Mouse (Mus musculus): ENCODE measurements around the gene Nkx3-2. TPM values are rescaled to one million over a fixed set of nuclear protein-coding genes. Genes with fewer than 3 reads are reported as not detected.

Nkx3-2 gene
- polyA plus RNA-seq (2015; fragmentation: Nextera tagmentation; extraction: Ambion mirVana): not detected in 2 replicates

- H3K4me1 ChIP-seq: peaks cover 23% of the 10 kb centered on the region
- H3K9me3 ChIP-seq: no peaks in the 10 kb centered on the region
- H3K27me3 ChIP-seq: peaks cover 92% of the 10 kb centered on the region
- no peak within 1 kb of the TSS for H3K9ac ChIP-seq
- H3K4me3 ChIP-seq: peak within 1 kb of the TSS; percentile 33
- no peaks in the 10 kb centered on the region for H3K36me3 ChIP-seq
- no peak within 1 kb of the TSS for H3K27ac ChIP-seq
- H3K4me2 ChIP-seq: peak within 1 kb of the TSS; percentile 67
- ATAC-seq (ENCODE audit: borderline replicate concordance, extremely low read depth, low FRiP score, low TSS enrichment): peak; percentile 32
- under 1% methylated on average over 71 of the region's 79 CpGs for WGBS
These were observed at the start of gene Nkx3-2 for GRCm38 (mm10) chr5:41763731-41764721. Gene Nkx3-2, minus strand, starts transcription at chr5:41764501.

DNA sequence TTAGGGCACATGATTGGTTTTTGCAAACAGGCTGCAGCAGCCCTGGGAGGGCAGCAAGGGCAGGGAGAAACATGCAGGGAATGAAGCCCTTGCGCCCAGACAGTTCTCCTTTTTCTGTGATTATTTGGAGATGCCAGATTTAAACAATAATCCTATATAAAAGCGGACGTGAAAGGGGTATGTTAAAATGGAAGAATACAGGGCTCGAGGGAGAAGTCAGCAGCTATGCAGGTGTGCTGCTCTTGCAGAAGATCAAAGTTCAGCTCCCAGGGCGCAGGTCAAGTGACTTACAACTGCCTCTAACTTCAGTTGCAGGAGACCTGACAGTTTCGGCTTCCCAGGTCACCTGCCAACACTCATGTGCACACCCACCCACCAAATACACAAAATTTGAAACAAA is 48.2 kb upstream of the Nkx3-2 start:
- no peaks in the 10 kb centered on the region for H3K9me3 ChIP-seq
- H3K27ac ChIP-seq: no peak overlapping the region
- H3K4me3 ChIP-seq: no peak overlapping the region
- H3K27me3 ChIP-seq: no peaks in the 10 kb centered on the region
- no peak overlapping the region for H3K4me2 ChIP-seq
- 79% methylated on average over 6 of the region's 6 CpGs for WGBS
- H3K9ac ChIP-seq: no peak overlapping the region
- peaks cover 34% of the 10 kb centered on the region for H3K36me3 ChIP-seq
- H3K4me1 ChIP-seq: no peaks in the 10 kb centered on the region
- no peak for ATAC-seq (ENCODE audit: borderline replicate concordance, extremely low read depth, low FRiP score, low TSS enrichment)

DNA sequence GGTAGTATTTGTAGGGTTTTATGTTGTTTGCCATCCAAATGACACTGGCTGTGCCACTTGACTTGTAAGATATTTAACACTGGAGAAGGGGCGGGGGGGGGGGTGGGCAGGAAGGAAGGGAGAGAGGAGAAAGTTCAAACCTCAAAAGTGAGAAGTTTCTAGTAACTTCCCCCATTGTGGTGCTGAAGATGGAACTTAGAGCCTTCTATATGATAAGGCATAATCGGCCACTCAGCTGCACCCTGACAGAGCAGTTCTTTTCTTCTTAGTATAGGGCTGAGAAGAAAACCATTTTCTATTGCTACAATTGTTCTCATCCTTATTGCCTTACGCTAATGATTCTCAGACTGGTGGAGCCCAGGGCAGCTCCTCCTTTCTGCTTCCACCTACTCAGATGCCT is 47.0 kb upstream of the Nkx3-2 start:
- H3K4me3 ChIP-seq: no peak overlapping the region

DNA sequence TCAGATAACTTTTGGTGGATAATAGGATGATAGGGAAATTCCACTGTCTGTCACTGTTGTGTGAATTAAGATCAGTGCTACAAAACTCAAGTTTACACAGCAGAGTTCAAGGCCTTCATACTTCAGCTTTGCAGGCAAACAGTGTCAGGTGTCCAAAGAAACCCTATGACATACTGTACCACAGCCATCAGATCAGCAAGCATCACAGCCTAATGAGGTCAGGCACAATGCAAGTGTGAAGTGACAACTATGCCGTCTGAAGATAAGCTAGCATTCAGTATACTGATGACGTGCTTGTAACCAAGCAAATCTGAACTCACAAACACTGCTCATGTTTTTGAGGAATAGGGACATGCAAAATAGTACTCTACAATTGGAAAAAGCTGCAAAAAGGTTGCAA is 43.1 kb upstream of the Nkx3-2 start:
- H3K27me3 ChIP-seq: no peaks in the 10 kb centered on the region
- H3K27ac ChIP-seq: no peak overlapping the region
- H3K9me3 ChIP-seq: no peaks in the 10 kb centered on the region
- no peaks in the 10 kb centered on the region for H3K4me1 ChIP-seq
- no peak for ATAC-seq (ENCODE audit: borderline replicate concordance, extremely low read depth, low FRiP score, low TSS enrichment)
- peaks cover 35% of the 10 kb centered on the region for H3K36me3 ChIP-seq
- no peak overlapping the region for H3K4me3 ChIP-seq
- no peak overlapping the region for H3K9ac ChIP-seq
- WGBS: 75% methylated on average over 2 of the region's 2 CpGs
- no peak overlapping the region for H3K4me2 ChIP-seq

More for the DNA sequence above, 47.0 kb upstream of the Nkx3-2 start:
- Histone ChIP-seq H3K9ac (no peak overlapping the region), H3K27me3 (no peaks in the 10 kb centered on the region), H3K9me3 (no peaks in the 10 kb centered on the region), H3K4me1 (no peaks in the 10 kb centered on the region), H3K36me3 (peaks cover 28% of the 10 kb centered on the region), H3K27ac (no peak overlapping the region), H3K4me2 (no peak overlapping the region)
- 75% methylated on average over 3 of the region's 3 CpGs for WGBS
- no peak for ATAC-seq (ENCODE audit: borderline replicate concordance, extremely low read depth, low FRiP score, low TSS enrichment)

- no peaks in the 10 kb centered on the region for H3K9me3 ChIP-seq
- H3K27me3 ChIP-seq: no peaks in the 10 kb centered on the region
- no peaks in the 10 kb centered on the region for H3K4me1 ChIP-seq
- H3K27ac ChIP-seq: no peak overlapping the region
- no peak overlapping the region for H3K4me3 ChIP-seq
- peaks cover 28% of the 10 kb centered on the region for H3K36me3 ChIP-seq
- ATAC-seq (ENCODE audit: borderline replicate concordance, extremely low read depth, low FRiP score, low TSS enrichment): no peak
- no peak overlapping the region for H3K9ac ChIP-seq
- no peak overlapping the region for H3K4me2 ChIP-seq
- WGBS: 90% methylated on average over 5 of the region's 5 CpGs
These were observed 41.9 kb upstream of the Nkx3-2 start for GRCm38 (mm10) chr5:41806176-41806575.

- WGBS: 87% methylated on average over 2 of the region's 2 CpGs
- no peak for ATAC-seq (ENCODE audit: borderline replicate concordance, extremely low read depth, low FRiP score, low TSS enrichment)
- H3K36me3 ChIP-seq: peaks cover 38% of the 10 kb centered on the region
These were observed 40.8 kb upstream of the Nkx3-2 start for GRCm38 (mm10) chr5:41805085-41805484.

GRCm38 (mm10) chr5:41804643-41805042 is 40.3 kb upstream of the Nkx3-2 start:
- no peak overlapping the region for H3K27ac ChIP-seq
- 74% methylated on average over 2 of the region's 2 CpGs for WGBS
- no peak overlapping the region for H3K4me3 ChIP-seq
- no peaks in the 10 kb centered on the region for H3K27me3 ChIP-seq
- no peak for ATAC-seq (ENCODE audit: borderline replicate concordance, extremely low read depth, low FRiP score, low TSS enrichment)
- H3K36me3 ChIP-seq: peaks cover 41% of the 10 kb centered on the region
- H3K4me2 ChIP-seq: no peak overlapping the region
- H3K9me3 ChIP-seq: no peaks in the 10 kb centered on the region
- no peak overlapping the region for H3K9ac ChIP-seq
- H3K4me1 ChIP-seq: no peaks in the 10 kb centered on the region

More at GRCm38 (mm10) chr5:41805085-41805484, 40.8 kb upstream of the Nkx3-2 start:
- Histone ChIP-seq H3K27ac (no peak overlapping the region), H3K4me1 (no peaks in the 10 kb centered on the region), H3K9ac (no peak overlapping the region), H3K27me3 (no peaks in the 10 kb centered on the region), H3K9me3 (no peaks in the 10 kb centered on the region), H3K4me2 (no peak overlapping the region), H3K4me3 (no peak overlapping the region)

- WGBS: 91% methylated on average over 2 of the region's 2 CpGs
- H3K36me3 ChIP-seq: peaks cover 47% of the 10 kb centered on the region; the same call in 1 of the 2 replicates
These were observed 37.3 kb upstream of the Nkx3-2 start for GRCm38 (mm10) chr5:41801622-41802021.

GRCm38 (mm10) chr5:41794434-41794833 is 30.1 kb upstream of the Nkx3-2 start:
- H3K27me3 ChIP-seq: no peaks in the 10 kb centered on the region
- no peak for ATAC-seq (ENCODE audit: borderline replicate concordance, extremely low read depth, low FRiP score, low TSS enrichment)
- peaks cover 46% of the 10 kb centered on the region for H3K36me3 ChIP-seq

More at GRCm38 (mm10) chr5:41801622-41802021, 37.3 kb upstream of the Nkx3-2 start:
- Histone ChIP-seq H3K27ac (no peak overlapping the region), H3K9ac (no peak overlapping the region), H3K4me2 (no peak overlapping the region), H3K4me3 (no peak overlapping the region), H3K4me1 (no peaks in the 10 kb centered on the region), H3K9me3 (no peaks in the 10 kb centered on the region), H3K27me3 (no peaks in the 10 kb centered on the region)
- no peak for ATAC-seq (ENCODE audit: borderline replicate concordance, extremely low read depth, low FRiP score, low TSS enrichment)

GRCm38 (mm10) chr5:41790517-41790916 is 26.2 kb upstream of the Nkx3-2 start:
- Histone ChIP-seq H3K4me1 (no peaks in the 10 kb centered on the region), H3K9ac (no peak overlapping the region), H3K4me3 (no peak overlapping the region), H3K27ac (no peak overlapping the region), H3K36me3 (peaks cover 55% of the 10 kb centered on the region), H3K27me3 (no peaks in the 10 kb centered on the region), H3K9me3 (no peaks in the 10 kb centered on the region), H3K4me2 (no peak overlapping the region)
- ATAC-seq (ENCODE audit: borderline replicate concordance, extremely low read depth, low FRiP score, low TSS enrichment): no peak
- WGBS: 84% methylated on average over 2 of the region's 2 CpGs

More at GRCm38 (mm10) chr5:41794434-41794833, 30.1 kb upstream of the Nkx3-2 start:
- no peak overlapping the region for H3K4me3 ChIP-seq
- no peak overlapping the region for H3K9ac ChIP-seq
- H3K27ac ChIP-seq: no peak overlapping the region
- H3K9me3 ChIP-seq: no peaks in the 10 kb centered on the region
- H3K4me2 ChIP-seq: no peak overlapping the region
- H3K4me1 ChIP-seq: no peaks in the 10 kb centered on the region

DNA sequence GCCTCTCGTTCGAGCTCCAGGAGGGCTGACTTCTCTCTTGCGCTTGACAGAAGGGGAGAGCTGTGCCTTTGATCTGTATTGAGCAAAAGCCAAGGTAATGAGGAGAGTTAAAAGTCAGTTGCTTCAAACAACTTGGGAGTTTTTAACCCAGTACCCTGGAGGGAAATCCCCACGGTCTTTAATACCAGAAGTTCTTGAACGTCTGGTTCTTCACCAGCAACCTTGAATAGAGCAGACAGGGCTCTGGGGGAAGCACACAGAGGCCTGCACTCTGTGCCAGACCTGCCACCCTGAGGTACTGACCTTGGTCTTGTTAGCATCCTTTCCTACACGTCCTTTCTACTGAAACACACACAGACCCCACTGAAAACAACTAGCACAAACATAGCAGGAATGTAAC is 24.6 kb upstream of the Nkx3-2 start:
- Histone ChIP-seq H3K4me1 (no peaks in the 10 kb centered on the region), H3K9me3 (no peaks in the 10 kb centered on the region), H3K27me3 (no peaks in the 10 kb centered on the region), H3K9ac (no peak overlapping the region), H3K27ac (no peak overlapping the region), H3K4me2 (no peak overlapping the region), H3K4me3 (no peak overlapping the region), H3K36me3 (peaks cover 50% of the 10 kb centered on the region)
- 76% methylated on average over 6 of the region's 6 CpGs for WGBS
- no peak for ATAC-seq (ENCODE audit: borderline replicate concordance, extremely low read depth, low FRiP score, low TSS enrichment)

DNA sequence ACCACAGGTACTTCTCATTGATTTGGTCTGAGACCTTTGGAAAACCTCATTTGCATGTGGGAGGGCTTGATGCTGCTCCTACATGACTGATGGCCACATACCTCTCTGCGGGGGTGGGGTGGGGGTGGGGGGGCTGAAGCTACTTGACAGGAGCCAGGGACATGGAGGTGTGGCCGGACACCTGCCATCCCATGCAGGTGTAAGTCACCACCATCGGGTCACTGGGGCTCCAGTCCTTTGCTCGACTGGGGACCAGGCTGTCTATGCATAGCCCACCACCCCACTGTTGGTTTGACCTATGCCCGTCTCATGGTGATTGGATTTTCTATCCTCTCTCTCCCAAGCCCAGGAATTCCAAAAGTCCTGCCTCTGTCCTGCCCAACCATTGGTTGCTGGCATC is 17.6 kb upstream of the Nkx3-2 start:
- Histone ChIP-seq H3K27me3 (no peaks in the 10 kb centered on the region), H3K4me2 (no peak overlapping the region), H3K9ac (no peak overlapping the region), H3K9me3 (no peaks in the 10 kb centered on the region), H3K27ac (no peak overlapping the region), H3K36me3 (peaks cover 22% of the 10 kb centered on the region), H3K4me1 (no peaks in the 10 kb centered on the region), H3K4me3 (no peak overlapping the region)
- no peak for ATAC-seq (ENCODE audit: borderline replicate concordance, extremely low read depth, low FRiP score, low TSS enrichment)
- 83% methylated on average over 5 of the region's 5 CpGs for WGBS

Measured in lung, embryonic 15.5 days (tissue).